32 mouse cellular contexts compared by ENCODE assay signal in genomic region chr11:75951895-75952294, GRCm38 (mm10). TPM values are rescaled to one million over a fixed set of nuclear protein-coding genes. Genes with fewer than 3 reads are reported as not detected.
"Had no signal": no experiment of that assay in that cellular context is flagged by ENCODE, and none has a peak within 500 bp of the region (broad histone marks: within the 10 kb centered on the region; RNA-seq: fewer than 3 reads in every experiment).

No protein-coding gene starts in this region.

- DNase-seq: gastrocnemius, postnatal 14 days; gastrocnemius, postnatal 36 days; heart, adult 11 months; heart, adult 2 months; heart, postnatal 14 days; heart, postnatal 36 days; kidney, adult 11 months; kidney, adult 2 months; kidney, adult 9 months; kidney, postnatal 14 days; kidney, postnatal 36 days; layer of hippocampus, adult 9-11 months; layer of hippocampus, postnatal 36 days; left cerebral cortex, postnatal 4 days; liver, embryonic 13.5 days had no signal

- H3K27me3 ChIP-seq: heart, embryonic 13.5 days; heart, embryonic 15.5 days; hindbrain, embryonic 13.5 days; hindbrain, embryonic 15.5 days; kidney, embryonic 15.5 days; limb, embryonic 13.5 days; limb, embryonic 15.5 days; liver, embryonic 13.5 days had no signal

- ATAC-seq: hindbrain, postnatal 0 days; intestine, embryonic 16.5 days had no signal

- H3K9ac ChIP-seq: heart, embryonic 13.5 days; heart, embryonic 15.5 days; hindbrain, embryonic 13.5 days; hindbrain, embryonic 15.5 days; kidney, embryonic 15.5 days; limb, embryonic 13.5 days; limb, embryonic 15.5 days; liver, embryonic 13.5 days; liver, embryonic 15.5 days had no signal

- H3K4me3 ChIP-seq: heart, adult 2 months; heart, embryonic 13.5 days; heart, embryonic 15.5 days; hindbrain, embryonic 13.5 days; hindbrain, embryonic 15.5 days; kidney, embryonic 15.5 days; limb, embryonic 13.5 days; limb, embryonic 15.5 days; liver, embryonic 13.5 days; liver, embryonic 15.5 days had no signal

- H3K4me2 ChIP-seq: heart, embryonic 11.5 days; heart, embryonic 13.5 days; heart, embryonic 15.5 days; hindbrain, embryonic 13.5 days; hindbrain, embryonic 15.5 days; kidney, embryonic 15.5 days; limb, embryonic 13.5 days; limb, embryonic 15.5 days; liver, embryonic 13.5 days; liver, embryonic 15.5 days had no signal

- H3K27ac ChIP-seq: heart, adult 2 months; heart, embryonic 13.5 days; heart, embryonic 15.5 days; hindbrain, embryonic 13.5 days; hindbrain, embryonic 15.5 days; hindbrain, postnatal 0 days; kidney, embryonic 15.5 days; kidney, postnatal 0 days; limb, embryonic 13.5 days; limb, embryonic 15.5 days; liver, embryonic 13.5 days; liver, embryonic 15.5 days had no signal

- H3K9me3 ChIP-seq: heart, embryonic 13.5 days; heart, embryonic 15.5 days; hindbrain, embryonic 13.5 days; hindbrain, embryonic 15.5 days; kidney, embryonic 15.5 days; limb, embryonic 13.5 days; limb, embryonic 15.5 days; liver, embryonic 13.5 days; liver, embryonic 15.5 days had no signal

- H3K4me1 ChIP-seq: liver, embryonic 13.5 days; liver, embryonic 15.5 days had no signal

- H3K36me3 ChIP-seq: heart, embryonic 13.5 days; heart, embryonic 15.5 days; hindbrain, embryonic 13.5 days; hindbrain, embryonic 15.5 days; kidney, embryonic 15.5 days; limb, embryonic 13.5 days; limb, embryonic 15.5 days; liver, embryonic 13.5 days; liver, embryonic 15.5 days had no signal

RNA-seq across cellular contexts. Expression of gene 1700016K19Rik, which starts 47.8 kb away (rescaled TPM):
- total RNA-seq: gastrocnemius, adult 18-20 months; gastrocnemius, adult 8-10 months; gastrocnemius, postnatal 14 days; gastrocnemius, postnatal 36 days; heart, adult 2 months; heart, postnatal 36 days; hematopoietic stem cell, adult 5-6 weeks; liver, adult 2 months had no signal
- polyA plus RNA-seq: heart, embryonic 11.5 days; heart, embryonic 13.5 days; heart, postnatal 0 days; liver, embryonic 13.5 days; liver, embryonic 15.5 days had no signal
